ENCODE assay signal across 8 mouse cellular contexts in the genomic region with DNA sequence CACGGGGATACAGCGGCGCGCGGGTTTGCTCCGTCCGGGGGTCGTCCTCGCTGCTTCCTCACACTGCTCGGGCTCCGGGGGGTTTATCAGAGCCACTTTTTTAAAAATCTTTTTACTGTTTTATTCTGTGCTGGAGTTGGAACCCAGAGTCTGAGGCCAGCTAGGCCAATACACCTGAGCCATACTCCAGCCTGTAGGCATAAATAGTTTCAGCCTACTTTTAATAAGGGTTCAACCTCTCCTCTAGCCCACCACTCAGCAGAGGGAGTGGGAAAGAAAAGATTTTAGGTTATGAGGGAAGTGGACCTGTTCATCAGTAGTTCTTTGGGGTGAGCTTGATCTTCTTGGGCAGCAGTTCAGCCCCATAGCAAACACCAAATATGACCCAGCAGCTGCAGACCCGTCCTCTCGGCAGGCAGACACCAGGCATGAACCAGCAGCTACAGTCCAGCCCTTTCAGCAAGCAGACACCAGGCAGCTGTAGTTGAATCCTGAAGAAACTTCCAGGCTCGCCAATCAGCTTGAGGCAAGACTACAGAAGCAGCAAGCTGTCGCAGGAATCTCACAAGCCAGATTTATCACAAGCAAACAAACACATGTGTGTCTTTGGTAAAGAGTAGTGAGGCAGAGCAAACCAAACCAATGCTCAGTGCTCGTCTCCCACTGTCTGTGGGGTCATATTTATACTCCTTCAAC. TPM values are rescaled to one million over a fixed set of nuclear protein-coding genes. Genes with fewer than 3 reads are reported as not detected.
DNase-seq lines count a peak whose midpoint lies in the region; ATAC-seq lines count a peak whose summit lies in the region.

Gm10282 (minus strand) TSS at position 51 of the 696 bp plus-strand sequence.

- no peak within 1 kb of the TSS for H3K27ac ChIP-seq in lung, embryonic 15.5 days
- no peak within 1 kb of the TSS for H3K27ac ChIP-seq in heart, embryonic 16.5 days (ENCODE audit: low read length)
- no peak within 1 kb of the TSS for H3K27ac ChIP-seq in neural tube, embryonic 12.5 days

- 68% methylated on average over 16 of the region's 16 CpGs for WGBS in lung, embryonic 15.5 days
- WGBS in heart, embryonic 16.5 days = 87% methylated on average over 15 of the region's 16 CpGs
- WGBS in neural tube, embryonic 12.5 days = 81% methylated on average over 16 of the region's 16 CpGs

- no peak within 1 kb of the TSS for H3K4me3 ChIP-seq in lung, embryonic 15.5 days
- no peak within 1 kb of the TSS for H3K4me3 ChIP-seq in heart, embryonic 16.5 days (ENCODE audit: low read length)
- H3K4me3 ChIP-seq in neural tube, embryonic 12.5 days = no peak within 1 kb of the TSS

- DNase-seq in adrenal gland, postnatal 10 days = no peak
- no peak for DNase-seq in adrenal gland, adult 2 months
- DNase-seq in lung, postnatal 36 days = no peak
- no peak for DNase-seq in left cerebral cortex, postnatal 14 days (ENCODE audit: low spot score in 2 of 2)
- DNase-seq in T-cell, adult 2 months (ENCODE audit: low spot score) = no peak

- peaks cover 15% of the 10 kb centered on the region for H3K4me1 ChIP-seq in lung, embryonic 15.5 days
- peaks cover 18% of the 10 kb centered on the region for H3K4me1 ChIP-seq in heart, embryonic 16.5 days (ENCODE audit: control insufficient read depth, insufficient read depth, low read length)
- no peaks in the 10 kb centered on the region for H3K4me1 ChIP-seq in neural tube, embryonic 12.5 days

- no peak within 1 kb of the TSS for H3K4me2 ChIP-seq in lung, embryonic 15.5 days
- H3K4me2 ChIP-seq in heart, embryonic 16.5 days (ENCODE audit: low read depth, low read length) = no peak within 1 kb of the TSS
- H3K4me2 ChIP-seq in neural tube, embryonic 12.5 days (replicated peaks) = no peak within 1 kb of the TSS

- no peak for ATAC-seq in lung, embryonic 15.5 days (ENCODE audit: borderline replicate concordance, extremely low read depth, low FRiP score, low TSS enrichment)
- no peak for ATAC-seq in heart, embryonic 16.5 days (replicated peaks; ENCODE audit: extremely low read depth, insufficient read depth, low FRiP score)
- ATAC-seq in neural tube, embryonic 12.5 days (ENCODE audit: low FRiP score, low read depth) = no peak

- H3K9me3 ChIP-seq in lung, embryonic 15.5 days = no peaks in the 10 kb centered on the region
- no peaks in the 10 kb centered on the region for H3K9me3 ChIP-seq in heart, embryonic 16.5 days (replicated peaks; ENCODE audit: control insufficient read depth, low read length)
- no peaks in the 10 kb centered on the region for H3K9me3 ChIP-seq in neural tube, embryonic 12.5 days

- no peaks in the 10 kb centered on the region for H3K36me3 ChIP-seq in lung, embryonic 15.5 days
- no peaks in the 10 kb centered on the region for H3K36me3 ChIP-seq in heart, embryonic 16.5 days (ENCODE audit: control insufficient read depth, insufficient read depth)
- no peaks in the 10 kb centered on the region for H3K36me3 ChIP-seq in neural tube, embryonic 12.5 days

- no peaks in the 10 kb centered on the region for H3K27me3 ChIP-seq in lung, embryonic 15.5 days
- no peaks in the 10 kb centered on the region for H3K27me3 ChIP-seq in heart, embryonic 16.5 days (ENCODE audit: control insufficient read depth, insufficient read depth, low read length)
- no peaks in the 10 kb centered on the region for H3K27me3 ChIP-seq in neural tube, embryonic 12.5 days (replicated peaks)

- intact Hi-C loops in left cerebral cortex, postnatal 14 days (cut with DNase I) = no loop called here

- H3K9ac ChIP-seq in lung, embryonic 15.5 days = no peak within 1 kb of the TSS
- no peak within 1 kb of the TSS for H3K9ac ChIP-seq in heart, embryonic 16.5 days (ENCODE audit: low read length)
- H3K9ac ChIP-seq in neural tube, embryonic 12.5 days = no peak within 1 kb of the TSS

RNA-seq across cellular contexts. Expression of gene Gm10282, which starts in this region (rescaled TPM):
- 10 to 100 TPM; 18.5 to 18.7 TPM for total RNA-seq in adrenal gland, postnatal 10 days (2021)
- 10 to 100 TPM in 1 of 2 experiments, 1 to 10 TPM in 1; 6.4 to 17.1 TPM for total RNA-seq in adrenal gland, adult 2 months (2021)
- polyA plus RNA-seq in adrenal gland, adult 2 months (2012; rRNA removed) = 0.10 and 0.33 TPM in 2 replicates
- 33.1 and 33.8 TPM in 2 replicates for polyA plus RNA-seq in lung, embryonic 15.5 days (2015; fragmentation: Nextera tagmentation; extraction: Ambion mirVana)
- 15.0 and 30.4 TPM in 2 replicates for polyA plus RNA-seq in heart, embryonic 16.5 days (2015; fragmentation: Nextera tagmentation; extraction: Ambion mirVana)
- polyA plus RNA-seq in neural tube, embryonic 12.5 days (2016; fragmentation: Nextera tagmentation; extraction: Ambion mirVana) = 21.4 and 25.2 TPM in 2 replicates
- 1 to 10 TPM; 5.1 to 8.7 TPM for total RNA-seq in left cerebral cortex, postnatal 14 days (2021)

Comparison
In these comparisons a context has a peak if more than half of its experiments do, and no peak if none do; other contexts are left out.
1. RNA of gene Gm10282 (polyA plus RNA-seq): 33.1 to 33.8 TPM in lung, embryonic 15.5 days, 15.0 to 30.4 TPM in heart, embryonic 16.5 days and 21.4 to 25.2 TPM in neural tube, embryonic 12.5 days; 0.10 to 0.33 TPM in adrenal gland, adult 2 months; every median in the first group is over 10 times any median in the second.